Mouse (Mus musculus) kidney, postnatal 10 days (tissue): ENCODE data around the gene Hoxa9.
A peak's percentile ranks its signal among the peaks of the same experiment; 100 is the strongest.

Experiments
- DNase-seq: peaks from one replicate; pipeline ENCODE4 v3.0.0; 2021; ENCODE audit warnings: mixed read lengths

Hoxa9 gene

GRCm38 (mm10) chr6:52215070-52215469 is 15.8 kb downstream of the Hoxa9 start:
- peak; percentile 39 for DNase-seq

- DNase-seq = peak; percentile 60
These were observed 16.6 kb downstream of the Hoxa9 start for GRCm38 (mm10) chr6:52214271-52214670.

- peak; percentile 89 for DNase-seq
These were observed 17.5 kb downstream of the Hoxa9 start, which contains the start of the genes Hoxa3 and Gm28308 for GRCm38 (mm10) chr6:52213119-52213986. Gene Hoxa3 (minus strand): TSS chr6:52213336. Gene Gm28308 (minus strand): TSS chr6:52213339.

GRCm38 (mm10) chr6:52212556-52213118 is 18.3 kb downstream of the Hoxa9 start:
- DNase-seq = peak; percentile 79

GRCm38 (mm10) chr6:52211961-52212360 is 18.9 kb downstream of the Hoxa9 start:
- DNase-seq = peak; percentile 59

- DNase-seq = peak; percentile 94
These were observed 19.5 kb downstream of the Hoxa9 start for GRCm38 (mm10) chr6:52211170-52211935.

- no peak for DNase-seq
These were observed 21.2 kb downstream of the Hoxa9 start for GRCm38 (mm10) chr6:52209685-52210046.

GRCm38 (mm10) chr6:52208868-52209684 is 21.8 kb downstream of the Hoxa9 start:
- peak; percentile 35 for DNase-seq

- peak; percentile 89 for DNase-seq
These were observed 22.6 kb downstream of the Hoxa9 start, which contains the start of gene Hoxa6 for GRCm38 (mm10) chr6:52208072-52208867. Gene Hoxa6 (minus strand): TSS chr6:52208722.

- DNase-seq = no peak
These were observed 23.3 kb downstream of the Hoxa9 start for GRCm38 (mm10) chr6:52207684-52207976.

- peak; percentile 20 for DNase-seq
These were observed 23.8 kb downstream of the Hoxa9 start for GRCm38 (mm10) chr6:52206882-52207683.

GRCm38 (mm10) chr6:52205638-52206621 is 25.0 kb downstream of the Hoxa9 start:
- DNase-seq = peak; percentile 56

- DNase-seq = peak; percentile 32
These were observed 25.7 kb downstream of the Hoxa9 start for GRCm38 (mm10) chr6:52205221-52205620.

- peak; percentile 96 for DNase-seq
These were observed 26.7 kb downstream of the Hoxa9 start, which contains the start of gene Hoxa5 for GRCm38 (mm10) chr6:52204050-52204752. Gene Hoxa5 (minus strand): TSS chr6:52204587.

- peak; percentile 64 for DNase-seq
These were observed 27.4 kb downstream of the Hoxa9 start for GRCm38 (mm10) chr6:52203371-52204049.

- peak; percentile 62 for DNase-seq
These were observed 27.8 kb downstream of the Hoxa9 start for GRCm38 (mm10) chr6:52203121-52203370.

- peak; percentile 38 for DNase-seq
These were observed 28.3 kb downstream of the Hoxa9 start for GRCm38 (mm10) chr6:52202362-52203120.

GRCm38 (mm10) chr6:52201269-52201668 is 29.6 kb downstream of the Hoxa9 start:
- peak; percentile 9 for DNase-seq
